Mouse (Mus musculus) hematopoietic stem cell, adult 5-6 weeks (primary cell): Measurements from ENCODE around the gene Cldn34c1. TPM values are rescaled to one million over a fixed set of nuclear protein-coding genes. Genes with fewer than 3 reads are reported as not detected.
A peak's percentile ranks its signal among the peaks of the same experiment; 100 is the strongest.
"Not testable (repeated sequence)": the region's sequence is repeated elsewhere in the genome, so short reads cannot be mapped to it uniquely, and the experiment has no call there.

Experiments
- ATAC-seq, 2 experiments: fragments of 125-278 bp in 1 of 2; replicated peaks in 1 of 2; 2 replicates each; pipeline ENCODE4 v1.8.0; 2016 to 2017; ENCODE audit warnings: inconsistent platforms in 2 of 2, mild to moderate bottlenecking in 2 of 2, moderate number of reproducible peaks in 2 of 2, low read depth in 1 of 2, moderate TSS enrichment in 1 of 2; ENCODE audit not compliant: low FRiP score in 2 of 2, poor library complexity in 2 of 2, severe bottlenecking in 2 of 2, insufficient read depth in 1 of 2, low TSS enrichment in 1 of 2
- total RNA-seq: library from RNA; stranded (forward); fragments of 172-1452, 232-1000 nt; gene quantifications from 2 replicates; pipeline ENCODE4 v1.2.3, GENCODE M21; 2017

The Cldn34c1 gene
- total RNA-seq = 9.8 and 12.0 TPM in 2 replicates

- peak; percentile 99 to 100 for ATAC-seq
Observed at GRCm38 (mm10) chrX:123103291-123104260, at the start of gene Cldn34c1. Gene Cldn34c1 (plus strand): TSS chrX:123103495.

DNA sequence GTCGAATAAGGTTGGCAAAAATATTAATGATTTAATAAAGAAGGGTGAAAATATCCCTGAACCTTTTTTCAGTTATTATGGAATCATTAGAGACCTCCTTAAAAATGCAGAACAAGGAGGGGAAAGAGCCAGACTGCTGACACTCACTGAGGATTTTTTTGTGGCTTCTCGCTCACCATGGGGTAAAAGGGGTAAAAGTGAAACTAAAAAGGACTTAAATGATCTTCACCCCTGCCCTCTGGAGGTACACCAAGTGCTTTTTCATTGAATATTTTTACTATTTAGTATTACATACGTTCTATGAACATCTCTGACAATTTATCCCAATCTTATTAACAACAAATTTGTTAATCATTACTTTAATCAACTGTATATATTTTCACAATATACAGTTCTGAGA lies 15.9 kb upstream of the Cldn34c1 start:
- no peak for ATAC-seq

GRCm38 (mm10) chrX:123102806-123103205 lies 489 bp upstream of the Cldn34c1 start:
- ATAC-seq = not testable (repeated sequence)

- not testable (repeated sequence) for ATAC-seq
Observed at GRCm38 (mm10) chrX:123104692-123105091, 1.4 kb downstream of the Cldn34c1 start.

DNA sequence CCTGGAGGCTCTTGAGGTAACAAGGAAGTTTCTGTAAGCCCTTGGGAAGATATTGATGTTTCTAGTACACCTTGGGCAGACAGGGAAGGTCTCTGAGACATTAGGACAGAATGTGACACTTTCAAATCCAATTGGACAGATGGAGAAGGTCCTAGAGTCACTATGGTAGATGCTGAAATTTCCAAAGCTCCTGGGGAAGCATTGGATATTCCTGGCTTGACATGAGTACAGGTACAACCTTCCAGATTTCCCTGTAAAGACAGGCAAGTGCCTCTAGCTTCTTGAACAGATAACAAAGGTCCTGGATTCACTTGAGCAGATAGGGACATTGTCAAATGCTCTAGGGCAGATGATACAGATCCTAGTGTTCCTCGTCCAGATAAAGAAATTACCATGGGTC lies 119.1 kb downstream of the Cldn34c1 start, which contains the start of gene Srsx:
Gene Srsx, minus strand, starts transcription at position 101 of the 400 bp plus-strand sequence.
- ATAC-seq = not testable (repeated sequence)

Other genes with a start within 250 kb of the Cldn34c1 start
- gene Gm17521, start 73.8 kb upstream of the Cldn34c1 start, total RNA-seq = not detected in 2 replicates
- not detected in 2 replicates for gene Srsx, start 119.0 kb downstream of the Cldn34c1 start, total RNA-seq
- not detected in 2 replicates for gene Gm17577, start 143.4 kb downstream of the Cldn34c1 start, total RNA-seq